Mouse (Mus musculus): ENCODE results near the gene Aqp12. TPM values are rescaled to one million over a fixed set of nuclear protein-coding genes. Genes with fewer than 3 reads are reported as not detected.
A peak's percentile ranks its signal among the peaks of the same experiment; 100 is the strongest.

Gene Aqp12
- polyA plus RNA-seq, 1 experiment = not detected

DNA sequence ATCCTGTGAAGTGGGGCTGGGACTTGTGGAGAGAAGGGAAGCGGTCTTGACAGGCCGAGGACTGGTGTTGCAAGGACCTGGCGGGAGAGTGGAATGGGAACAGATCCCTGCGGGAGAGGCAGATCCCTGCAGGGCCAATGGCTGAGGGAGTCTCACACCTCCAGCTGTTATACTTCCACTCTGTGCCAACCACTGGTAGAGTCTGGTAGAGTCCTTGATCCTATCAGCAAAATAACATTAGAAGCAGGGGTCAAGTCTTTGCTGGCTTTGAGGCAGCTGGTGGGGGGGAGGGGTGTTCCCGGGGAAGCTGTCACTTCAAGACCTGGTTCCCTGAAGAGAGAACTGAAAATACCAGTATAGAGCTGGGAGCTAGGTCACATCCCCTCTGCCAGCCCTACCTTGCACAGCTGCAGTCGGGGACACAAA lies 30.0 kb upstream of the Aqp12 start:
- no peaks in the 10 kb centered on the region for H3K79me3 ChIP-seq (ENCODE audit: low read depth)
- TF ChIP-seq MYOD1 (IDR thresholded peaks at IDR 0.05; ENCODE audit: control insufficient read depth, insufficient read length, low read depth) (no peak), MAX (IDR thresholded peaks at IDR 0.05) (no peak), CTCF (IDR thresholded peaks at IDR 0.05; ENCODE audit: control insufficient read depth, insufficient read depth, insufficient read length) (no peak), USF1 (IDR thresholded peaks at IDR 0.05; ENCODE audit: low read depth) (no peak)
- no peak overlapping the region for H3K4me3 ChIP-seq (ENCODE audit: insufficient read depth, poor library complexity, severe bottlenecking)
- H3ac ChIP-seq (ENCODE audit: control insufficient read depth, insufficient read length, low read depth) = no peak overlapping the region
- H3K36me3 ChIP-seq (ENCODE audit: control insufficient read depth, insufficient read depth) = no peaks in the 10 kb centered on the region
- H3K27me3 ChIP-seq (ENCODE audit: control insufficient read depth, insufficient read depth, insufficient read length) = no peaks in the 10 kb centered on the region
- no peaks in the 10 kb centered on the region for H3K79me2 ChIP-seq (ENCODE audit: control insufficient read depth, insufficient read depth)

- Histone ChIP-seq H3K79me3 (ENCODE audit: low read depth) (no peaks in the 10 kb centered on the region), H3K36me3 (ENCODE audit: control insufficient read depth, insufficient read depth) (no peaks in the 10 kb centered on the region), H3K4me3 (ENCODE audit: insufficient read depth, poor library complexity, severe bottlenecking) (no peak overlapping the region), H3K27me3 (ENCODE audit: control insufficient read depth, insufficient read depth, insufficient read length) (peaks cover 4% of the 10 kb centered on the region), H3K79me2 (ENCODE audit: control insufficient read depth, insufficient read depth) (no peaks in the 10 kb centered on the region), H3ac (ENCODE audit: control insufficient read depth, insufficient read length, low read depth) (no peak overlapping the region)
- TF ChIP-seq MAX (IDR thresholded peaks at IDR 0.05) (peak; percentile 20), MYOD1 (IDR thresholded peaks at IDR 0.05; ENCODE audit: control insufficient read depth, insufficient read length, low read depth) (no peak)
Measured at GRCm38 (mm10) chr1:92978645-92979044, 27.5 kb upstream of the Aqp12 start.

DNA sequence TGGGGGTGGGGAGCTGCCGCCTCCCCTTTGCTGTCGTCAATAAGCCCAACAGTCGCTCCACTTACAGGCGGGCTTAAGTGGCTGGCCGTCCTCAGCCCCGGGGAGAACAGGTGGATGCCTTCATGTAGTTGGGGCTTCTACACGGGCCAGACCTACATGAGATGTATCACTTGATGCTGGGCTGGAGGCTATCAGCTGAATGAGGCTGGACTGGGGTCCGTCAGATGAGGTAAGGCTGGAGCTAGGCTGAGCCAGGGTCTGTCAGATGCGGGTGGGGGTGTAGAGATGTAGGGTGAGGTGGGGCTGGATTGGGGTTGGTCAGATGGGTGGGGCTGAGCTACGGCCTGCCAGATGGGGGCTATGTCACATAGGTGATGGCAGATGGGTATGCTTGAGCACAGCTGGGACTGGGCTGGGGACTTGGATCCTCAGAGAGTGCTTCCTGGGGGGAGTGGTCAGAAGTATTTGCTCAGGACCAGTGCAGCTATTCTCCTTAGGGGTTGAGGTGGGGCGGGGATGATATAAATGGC lies 27.0 kb upstream of the Aqp12 start:
- no peak overlapping the region for H3K4me3 ChIP-seq (ENCODE audit: insufficient read depth, poor library complexity, severe bottlenecking)
- H3K79me2 ChIP-seq (ENCODE audit: control insufficient read depth, insufficient read depth) = no peaks in the 10 kb centered on the region
- H3K79me3 ChIP-seq (ENCODE audit: low read depth) = no peaks in the 10 kb centered on the region
- TF ChIP-seq USF1 (IDR thresholded peaks at IDR 0.05; ENCODE audit: low read depth) = no peak
- no peak for TF ChIP-seq MAX (IDR thresholded peaks at IDR 0.05)
- no peak for TF ChIP-seq FOSL1 (IDR thresholded peaks at IDR 0.05; ENCODE audit: insufficient read depth, low read length, poor library complexity, severe bottlenecking)
- TF ChIP-seq MYOG (IDR thresholded peaks at IDR 0.05; ENCODE audit: control insufficient read depth, extremely low read depth, insufficient read length) = no peak
- no peak for TF ChIP-seq CEBPB (IDR thresholded peaks at IDR 0.05; ENCODE audit: low read depth)
- no peak overlapping the region for H3ac ChIP-seq (ENCODE audit: control insufficient read depth, insufficient read length, low read depth)
- H3K36me3 ChIP-seq (ENCODE audit: control insufficient read depth, insufficient read depth) = no peaks in the 10 kb centered on the region
- H3K27me3 ChIP-seq (ENCODE audit: control insufficient read depth, insufficient read depth, insufficient read length) = peaks cover 4% of the 10 kb centered on the region

- no peak overlapping the region for H3ac ChIP-seq (ENCODE audit: control insufficient read depth, insufficient read length, low read depth)
Measured at GRCm38 (mm10) chr1:92981056-92981845, 24.9 kb upstream of the Aqp12 start.

GRCm38 (mm10) chr1:92982931-92983605 lies 23.1 kb upstream of the Aqp12 start:
- Histone ChIP-seq H3K79me2 (ENCODE audit: control insufficient read depth, insufficient read depth) (no peaks in the 10 kb centered on the region), H3K4me3 (ENCODE audit: insufficient read depth, poor library complexity, severe bottlenecking) (no peak overlapping the region), H3K27me3 (ENCODE audit: control insufficient read depth, insufficient read depth, insufficient read length) (peaks cover 4% of the 10 kb centered on the region)

More at GRCm38 (mm10) chr1:92981056-92981845, 24.9 kb upstream of the Aqp12 start:
- no peaks in the 10 kb centered on the region for H3K79me2 ChIP-seq (ENCODE audit: control insufficient read depth, insufficient read depth)
- no peaks in the 10 kb centered on the region for H3K79me3 ChIP-seq (ENCODE audit: low read depth)
- peaks cover 4% of the 10 kb centered on the region for H3K27me3 ChIP-seq (ENCODE audit: control insufficient read depth, insufficient read depth, insufficient read length)
- no peak overlapping the region for H3K4me3 ChIP-seq (ENCODE audit: insufficient read depth, poor library complexity, severe bottlenecking)
- no peak for TF ChIP-seq MYOG (IDR thresholded peaks at IDR 0.05; ENCODE audit: control insufficient read depth, extremely low read depth, insufficient read length)
- TF ChIP-seq FOSL1 (IDR thresholded peaks at IDR 0.05; ENCODE audit: insufficient read depth, low read length, poor library complexity, severe bottlenecking) = no peak
- TF ChIP-seq USF1 (IDR thresholded peaks at IDR 0.05; ENCODE audit: low read depth) = no peak
- TF ChIP-seq CTCF (IDR thresholded peaks at IDR 0.05; ENCODE audit: control insufficient read depth, insufficient read depth, insufficient read length) = no peak
- no peak for TF ChIP-seq CEBPB (IDR thresholded peaks at IDR 0.05; ENCODE audit: low read depth)
- TF ChIP-seq MAX (IDR thresholded peaks at IDR 0.05) = no peak
- no peak for TF ChIP-seq MYOD1 (IDR thresholded peaks at IDR 0.05; ENCODE audit: control insufficient read depth, insufficient read length, low read depth)
- no peaks in the 10 kb centered on the region for H3K36me3 ChIP-seq (ENCODE audit: control insufficient read depth, insufficient read depth)

DNA sequence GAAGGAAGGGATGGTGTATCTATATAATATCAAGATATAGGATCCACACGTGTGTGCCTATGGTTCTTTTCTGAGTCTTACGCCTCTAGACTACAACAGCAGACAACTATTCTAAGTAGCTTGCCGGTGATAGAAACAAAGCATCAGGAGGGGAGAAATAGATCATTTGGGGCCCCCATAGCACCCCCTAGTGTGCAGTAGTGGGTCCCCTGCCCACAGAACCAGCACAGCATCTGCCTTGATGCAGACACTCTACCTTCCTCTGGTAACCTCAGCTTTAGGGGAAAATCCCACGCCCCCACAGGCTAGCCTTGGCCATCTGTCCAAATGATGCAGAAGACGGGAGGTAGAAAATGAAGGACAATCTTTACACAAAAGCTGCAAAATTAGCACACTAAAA lies 21.1 kb upstream of the Aqp12 start:
- Histone ChIP-seq H3K79me2 (ENCODE audit: control insufficient read depth, insufficient read depth) (no peaks in the 10 kb centered on the region), H3ac (ENCODE audit: control insufficient read depth, insufficient read length, low read depth) (no peak overlapping the region), H3K79me3 (ENCODE audit: low read depth) (no peaks in the 10 kb centered on the region), H3K36me3 (ENCODE audit: control insufficient read depth, insufficient read depth) (no peaks in the 10 kb centered on the region), H3K27me3 (ENCODE audit: control insufficient read depth, insufficient read depth, insufficient read length) (peaks cover 22% of the 10 kb centered on the region), H3K4me3 (ENCODE audit: insufficient read depth, poor library complexity, severe bottlenecking) (no peak overlapping the region)
- TF ChIP-seq MYOD1 (IDR thresholded peaks at IDR 0.05; ENCODE audit: control insufficient read depth, insufficient read length, low read depth) (no peak), MAX (IDR thresholded peaks at IDR 0.05) (no peak), USF1 (IDR thresholded peaks at IDR 0.05; ENCODE audit: low read depth) (no peak), FOSL1 (IDR thresholded peaks at IDR 0.05; ENCODE audit: insufficient read depth, low read length, poor library complexity, severe bottlenecking) (no peak), CTCF (IDR thresholded peaks at IDR 0.05; ENCODE audit: control insufficient read depth, insufficient read depth, insufficient read length) (no peak), MYOG (IDR thresholded peaks at IDR 0.05; ENCODE audit: control insufficient read depth, extremely low read depth, insufficient read length) (no peak), CEBPB (IDR thresholded peaks at IDR 0.05; ENCODE audit: low read depth) (no peak)

More at GRCm38 (mm10) chr1:92982931-92983605, 23.1 kb upstream of the Aqp12 start:
- Histone ChIP-seq H3K36me3 (ENCODE audit: control insufficient read depth, insufficient read depth) (no peaks in the 10 kb centered on the region), H3K79me3 (ENCODE audit: low read depth) (no peaks in the 10 kb centered on the region), H3ac (ENCODE audit: control insufficient read depth, insufficient read length, low read depth) (no peak overlapping the region)
- TF ChIP-seq MYOG (IDR thresholded peaks at IDR 0.05; ENCODE audit: control insufficient read depth, extremely low read depth, insufficient read length) = no peak
- TF ChIP-seq MYOD1 (IDR thresholded peaks at IDR 0.05; ENCODE audit: control insufficient read depth, insufficient read length, low read depth) = no peak
- no peak for TF ChIP-seq CEBPB (IDR thresholded peaks at IDR 0.05; ENCODE audit: low read depth)

All from C2C12 (cell line).